Mouse (Mus musculus) embryo, embryonic 9.5 days (tissue): ENCODE results near the gene Mycbp2.

ENCODE experiments used
- DNase-seq: peaks from one replicate; pipeline ENCODE4 v3.0.0-alpha.2; 2017; ENCODE audit errors: extremely low spot score

Gene Mycbp2

GRCm38 (mm10) chr14:103258745-103259144 lies 87.9 kb downstream of the Mycbp2 start:
- no peak for DNase-seq

GRCm38 (mm10) chr14:103256866-103257265 lies 89.7 kb downstream of the Mycbp2 start:
- DNase-seq, result no peak

GRCm38 (mm10) chr14:103254311-103254710 lies 92.3 kb downstream of the Mycbp2 start:
- DNase-seq, result no peak

- no peak for DNase-seq
Observed at GRCm38 (mm10) chr14:103242020-103242419, 104.6 kb downstream of the Mycbp2 start.

GRCm38 (mm10) chr14:103234770-103235169 lies 111.8 kb downstream of the Mycbp2 start:
- DNase-seq, result no peak

DNA sequence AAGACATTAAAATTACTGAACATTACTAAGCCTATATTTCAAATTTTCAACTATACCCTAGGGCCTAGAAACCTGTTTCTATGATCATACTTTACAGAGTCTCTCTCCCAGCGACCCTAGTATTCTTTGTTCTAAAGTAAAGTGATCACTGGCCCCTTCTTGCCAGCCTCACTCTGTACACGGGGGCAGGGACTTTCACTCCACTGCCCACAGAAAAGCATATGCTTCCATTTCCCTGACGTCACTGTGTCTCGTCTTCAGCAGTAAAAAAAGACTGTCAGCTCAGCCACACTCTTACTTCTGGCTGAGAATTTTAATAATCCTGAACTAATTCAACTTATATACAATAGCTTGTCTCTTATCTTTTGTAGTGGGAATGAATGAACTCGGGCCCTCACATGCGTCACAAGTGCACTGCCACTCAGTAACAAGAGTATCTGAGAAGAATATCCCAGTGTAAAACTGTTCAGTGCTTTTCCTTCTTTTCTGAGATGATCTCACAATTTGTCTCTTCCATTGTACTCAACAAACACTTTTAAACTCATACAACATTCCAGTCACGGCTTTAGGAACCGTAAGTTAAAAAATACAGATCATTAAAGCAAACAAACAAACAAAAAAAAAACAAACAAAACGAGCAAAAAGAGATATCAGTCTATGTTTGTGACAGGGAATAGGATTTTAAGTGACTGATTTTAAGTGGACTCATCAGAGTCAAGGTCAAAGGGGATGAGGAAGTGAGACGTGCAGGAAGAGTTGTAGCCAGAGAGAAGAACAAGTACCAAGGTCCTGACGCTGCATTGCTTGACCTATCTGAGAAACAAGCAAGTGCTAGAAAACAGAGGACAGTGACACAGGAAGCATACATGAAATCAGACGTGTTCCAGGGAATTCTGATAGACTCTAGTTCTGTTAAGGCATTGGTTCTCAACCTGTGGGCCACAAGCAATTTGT lies 112.7 kb downstream of the Mycbp2 start:
- DNase-seq, result no peak

DNA sequence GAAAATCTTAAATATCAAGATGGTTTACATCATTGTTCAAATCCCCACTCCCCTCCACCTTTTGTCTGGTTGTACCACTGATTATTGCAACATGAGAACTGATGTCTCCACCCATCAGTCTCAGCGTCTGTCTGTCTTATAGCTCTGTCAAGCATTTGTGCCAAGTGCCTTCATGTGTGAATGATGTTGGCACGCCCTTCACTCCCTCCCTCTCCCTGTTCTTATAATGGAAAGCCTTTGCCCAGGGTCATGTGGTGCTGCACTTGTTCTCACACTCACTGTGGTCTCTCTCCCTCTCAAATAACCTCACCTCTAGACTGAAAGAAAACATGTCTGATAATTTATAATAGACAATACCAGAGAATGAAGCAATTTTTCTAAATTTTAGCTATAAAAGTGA lies 124.3 kb downstream of the Mycbp2 start:
- no peak for DNase-seq

GRCm38 (mm10) chr14:103221751-103222150 lies 124.9 kb downstream of the Mycbp2 start:
- DNase-seq, result no peak

DNA sequence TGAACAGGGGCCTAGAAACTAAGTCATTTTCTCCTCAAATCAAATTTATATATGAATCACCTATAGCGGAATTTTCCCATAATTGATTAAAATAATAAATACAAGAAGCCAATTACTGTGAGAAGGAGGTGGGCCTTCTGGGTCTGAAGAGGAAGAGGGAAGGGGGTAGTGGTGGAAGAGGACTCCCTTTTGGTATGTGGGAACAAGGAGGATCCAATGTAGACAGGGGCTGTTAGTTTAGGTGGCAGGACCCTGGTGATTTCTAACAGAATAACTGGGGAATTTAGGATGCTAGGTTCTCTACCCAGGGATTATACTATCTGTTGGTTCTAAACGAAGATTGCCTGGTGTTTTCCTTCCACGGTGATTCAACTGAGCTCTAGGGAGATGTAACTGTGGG lies 130.3 kb downstream of the Mycbp2 start:
- DNase-seq, result no peak

DNA sequence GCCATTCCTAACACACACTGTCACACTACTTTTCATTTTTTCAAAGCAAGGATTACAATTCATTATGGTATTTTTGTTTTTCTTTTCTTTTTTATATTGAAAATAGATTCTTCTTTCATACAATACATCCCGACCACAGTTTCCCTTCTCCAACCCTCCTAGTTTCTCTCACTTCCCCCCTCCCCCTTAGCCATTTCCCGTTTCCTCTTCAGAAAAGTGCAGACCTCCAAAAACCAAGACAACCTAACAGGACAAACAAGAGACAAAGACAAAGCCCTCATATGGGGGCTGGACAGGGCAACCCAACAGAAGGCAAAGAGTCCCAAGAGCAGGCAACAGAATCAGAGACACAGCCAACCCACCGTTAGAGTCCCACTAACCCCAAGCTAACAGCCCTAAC lies 160.0 kb downstream of the Mycbp2 start:
- DNase-seq, result no peak

- no peak for DNase-seq
Observed at GRCm38 (mm10) chr14:103186076-103186475, 160.5 kb downstream of the Mycbp2 start.

DNA sequence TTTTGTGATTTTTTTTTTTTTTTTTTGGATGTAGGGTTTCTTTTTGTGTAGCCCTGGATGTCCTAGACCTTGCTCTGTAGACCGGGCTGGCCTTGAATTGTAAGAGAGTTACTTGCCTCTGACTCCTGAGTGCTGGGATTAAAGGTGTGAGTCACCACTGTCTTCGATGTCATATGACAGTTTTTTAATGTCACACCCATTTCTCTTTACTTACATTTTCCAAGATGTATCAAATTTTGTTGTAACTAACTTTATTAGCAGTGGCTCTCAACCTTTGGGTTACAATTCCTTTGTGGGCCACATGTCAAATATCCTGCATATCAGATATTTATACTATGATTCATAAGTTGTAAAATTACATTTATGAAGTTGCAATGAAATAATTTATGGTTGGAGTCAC lies 166.5 kb downstream of the Mycbp2 start:
- DNase-seq, result no peak

DNA sequence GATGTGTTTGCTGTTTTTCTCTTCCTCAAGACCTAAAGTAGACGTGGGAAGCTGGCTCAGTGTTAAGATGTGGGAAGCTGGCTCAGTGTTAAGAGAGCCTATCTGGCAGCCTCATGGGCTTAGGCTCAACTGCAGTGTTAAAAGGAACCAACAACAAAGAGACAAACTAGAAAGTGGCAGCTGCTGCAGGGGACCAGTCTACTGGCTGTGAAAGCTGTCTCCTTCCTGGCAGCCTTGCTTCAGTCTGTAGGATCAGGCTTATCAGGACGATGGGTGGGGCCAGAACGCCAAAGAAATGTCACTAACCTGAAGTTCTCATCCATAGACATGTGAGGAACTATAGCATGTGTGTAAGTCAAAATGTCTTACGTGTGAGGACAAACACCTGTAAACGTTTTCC lies 183.7 kb downstream of the Mycbp2 start:
- DNase-seq, result no peak

- no peak for DNase-seq
Observed at GRCm38 (mm10) chr14:103155685-103156084, 190.9 kb downstream of the Mycbp2 start.

GRCm38 (mm10) chr14:103150139-103150538 lies 196.5 kb downstream of the Mycbp2 start:
- DNase-seq, result no peak

DNA sequence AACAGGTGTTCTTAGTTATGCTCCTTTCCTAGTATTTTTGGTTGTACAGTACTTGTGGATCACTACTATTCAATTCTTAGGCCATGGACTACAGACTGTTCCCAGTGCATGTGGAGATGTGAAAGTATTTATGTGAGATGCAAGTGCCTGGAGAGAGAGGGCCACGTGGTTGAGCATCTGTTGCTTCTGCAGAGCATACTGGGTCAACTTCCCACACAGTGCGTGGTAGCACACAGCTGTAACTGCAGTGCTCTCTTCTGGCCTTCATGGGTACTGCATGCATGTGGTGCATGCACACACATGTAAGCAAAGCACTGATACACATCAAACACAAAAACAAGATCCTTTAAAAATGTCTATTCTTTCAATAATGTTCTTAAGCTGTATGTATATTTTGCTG lies 214.6 kb downstream of the Mycbp2 start:
- DNase-seq, result no peak

- no peak for DNase-seq
Observed at GRCm38 (mm10) chr14:103125756-103126155, 220.9 kb downstream of the Mycbp2 start.

DNA sequence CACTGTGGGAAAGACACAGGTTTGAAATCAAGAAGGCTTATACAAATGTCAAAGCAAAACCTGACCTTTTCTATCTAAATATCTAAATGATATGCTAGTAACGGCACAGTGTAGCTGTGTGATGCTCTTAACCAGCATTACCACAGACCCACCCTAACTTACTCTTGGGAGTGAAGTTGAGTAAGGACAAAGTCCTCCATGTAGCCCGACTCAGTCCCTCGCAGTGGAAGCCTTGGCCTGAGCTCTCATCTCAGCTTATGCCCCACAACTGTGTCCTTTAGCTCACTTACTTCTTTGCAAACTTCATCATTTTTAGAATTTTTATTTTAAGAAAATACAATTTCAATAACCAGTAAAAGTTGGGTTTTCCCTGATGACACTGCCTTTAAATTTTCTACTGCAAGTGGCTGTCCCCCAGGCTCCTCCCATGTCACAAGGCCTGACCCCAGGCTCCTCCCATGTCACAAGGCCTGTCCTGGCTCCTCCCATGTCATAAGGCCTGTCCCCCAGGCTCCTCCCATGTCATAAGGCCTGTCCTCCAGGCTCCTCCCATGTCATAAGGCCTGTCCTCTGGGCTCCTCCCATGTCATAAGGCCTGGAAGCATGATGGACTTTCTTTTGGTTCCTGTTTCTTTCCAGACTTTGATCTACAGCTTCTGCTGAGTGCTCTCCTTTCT lies 231.5 kb downstream of the Mycbp2 start:
- no peak for DNase-seq

GRCm38 (mm10) chr14:103112606-103113363 lies 233.8 kb downstream of the Mycbp2 start:
- no peak for DNase-seq

DNA sequence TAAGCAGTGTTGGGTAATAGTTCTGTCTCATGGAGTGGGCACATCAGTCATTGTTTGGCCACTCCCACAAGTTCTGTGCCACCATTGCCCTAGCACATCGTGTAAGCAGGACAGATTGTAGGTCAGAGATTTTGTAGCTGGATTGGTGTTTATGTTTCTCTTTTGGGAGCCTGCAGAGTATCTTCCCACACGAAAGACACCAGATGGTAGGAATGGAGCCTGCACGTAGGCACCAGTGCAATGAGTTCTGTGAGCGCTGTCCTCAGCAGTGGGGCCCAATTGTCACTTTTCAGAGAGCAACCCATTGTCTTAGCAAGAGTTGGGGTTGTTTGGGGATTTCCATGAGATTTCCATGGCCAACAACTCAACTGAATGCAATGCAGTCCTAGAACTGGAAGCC lies 236.6 kb downstream of the Mycbp2 start:
- DNase-seq, result no peak

- DNase-seq, result no peak
Observed at GRCm38 (mm10) chr14:103106301-103106700, 240.3 kb downstream of the Mycbp2 start.

DNA sequence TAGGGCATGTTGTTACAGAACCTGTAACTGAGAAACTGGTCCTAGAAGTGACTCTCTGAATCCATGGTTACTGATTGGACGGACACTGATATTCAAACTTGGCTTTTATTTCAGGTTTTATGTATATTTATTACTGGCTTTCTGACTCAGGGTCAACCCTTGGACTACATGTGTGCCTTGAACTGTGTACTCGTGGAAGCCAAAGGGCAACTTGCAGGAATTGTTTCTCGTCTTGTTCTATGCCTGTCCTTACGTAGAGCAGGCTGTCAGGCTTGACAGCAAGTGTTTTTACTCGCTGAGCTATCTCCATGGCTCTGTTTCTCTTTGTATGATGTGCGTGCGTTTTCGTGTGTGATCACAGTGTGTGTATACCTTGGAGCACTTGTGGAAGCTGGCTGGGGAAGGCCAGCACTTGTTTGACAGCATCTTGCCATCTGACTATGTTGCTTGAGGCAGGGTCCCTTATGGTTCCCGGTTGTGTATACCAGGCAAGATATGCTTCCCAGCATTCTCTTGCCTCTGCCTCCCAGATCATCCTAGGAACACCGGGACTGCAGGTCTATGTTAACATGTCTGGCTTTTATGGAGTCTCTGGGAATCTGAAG lies 243.8 kb downstream of the Mycbp2 start:
- DNase-seq, result no peak
